Mouse (Mus musculus): ENCODE measurements around the gene Nfkb1.

The Nfkb1 gene

GRCm38 (mm10) chr3:135727339-135727738 lies 36.0 kb upstream of the Nfkb1 start:
- H3K36me3 ChIP-seq (ENCODE audit: insufficient read depth, low read length): no peaks in the 10 kb centered on the region
- TF ChIP-seq POU5F1 (IDR thresholded peaks at IDR 0.05; ENCODE audit: borderline replicate concordance, low read length) (no peak), NANOG (IDR thresholded peaks at IDR 0.05; ENCODE audit: borderline replicate concordance, low read length) (no peak), CTCF (conservative IDR thresholded peaks at IDR 0.05; ENCODE audit: low read length) (no peak)
- peaks cover 26% of the 10 kb centered on the region for H3K4me1 ChIP-seq (replicated peaks; ENCODE audit: low read depth, low read length)

GRCm38 (mm10) chr3:135726521-135727275 lies 35.4 kb upstream of the Nfkb1 start:
- H3K27me3 ChIP-seq (ENCODE audit: insufficient read depth, low read length): peaks cover 4% of the 10 kb centered on the region
- no peaks in the 10 kb centered on the region for H3K36me3 ChIP-seq (ENCODE audit: insufficient read depth, low read length)
- peaks cover 26% of the 10 kb centered on the region for H3K4me1 ChIP-seq (replicated peaks; ENCODE audit: low read depth, low read length)
- H3K4me3 ChIP-seq (replicated peaks; ENCODE audit: low read length): no peak overlapping the region
- no peaks in the 10 kb centered on the region for H3K9me3 ChIP-seq (ENCODE audit: low read length)
- TF ChIP-seq CTCF (conservative IDR thresholded peaks at IDR 0.05; ENCODE audit: low read length): no peak
- no peak for TF ChIP-seq POU5F1 (IDR thresholded peaks at IDR 0.05; ENCODE audit: borderline replicate concordance, low read length)
- no peak for TF ChIP-seq NANOG (IDR thresholded peaks at IDR 0.05; ENCODE audit: borderline replicate concordance, low read length)

More at GRCm38 (mm10) chr3:135727339-135727738, 36.0 kb upstream of the Nfkb1 start:
- peaks cover 4% of the 10 kb centered on the region for H3K27me3 ChIP-seq (ENCODE audit: insufficient read depth, low read length)
- no peaks in the 10 kb centered on the region for H3K9me3 ChIP-seq (ENCODE audit: low read length)
- no peak overlapping the region for H3K4me3 ChIP-seq (replicated peaks; ENCODE audit: low read length)

GRCm38 (mm10) chr3:135726023-135726422 lies 34.7 kb upstream of the Nfkb1 start:
- no peaks in the 10 kb centered on the region for H3K36me3 ChIP-seq (ENCODE audit: insufficient read depth, low read length)
- no peaks in the 10 kb centered on the region for H3K9me3 ChIP-seq (ENCODE audit: low read length)
- no peak for TF ChIP-seq NANOG (IDR thresholded peaks at IDR 0.05; ENCODE audit: borderline replicate concordance, low read length)
- TF ChIP-seq POU5F1 (IDR thresholded peaks at IDR 0.05; ENCODE audit: borderline replicate concordance, low read length): no peak
- TF ChIP-seq CTCF (conservative IDR thresholded peaks at IDR 0.05; ENCODE audit: low read length): no peak
- H3K4me1 ChIP-seq (replicated peaks; ENCODE audit: low read depth, low read length): peaks cover 26% of the 10 kb centered on the region
- H3K4me3 ChIP-seq (replicated peaks; ENCODE audit: low read length): peak overlapping the region; percentile 29
- H3K27me3 ChIP-seq (ENCODE audit: insufficient read depth, low read length): peaks cover 4% of the 10 kb centered on the region

- H3K4me3 ChIP-seq (replicated peaks; ENCODE audit: low read length): no peak overlapping the region
- TF ChIP-seq POU5F1 (IDR thresholded peaks at IDR 0.05; ENCODE audit: borderline replicate concordance, low read length) (no peak), NANOG (IDR thresholded peaks at IDR 0.05; ENCODE audit: borderline replicate concordance, low read length) (no peak), CTCF (conservative IDR thresholded peaks at IDR 0.05; ENCODE audit: low read length) (no peak)
- no peaks in the 10 kb centered on the region for H3K9me3 ChIP-seq (ENCODE audit: low read length)
- H3K36me3 ChIP-seq (ENCODE audit: insufficient read depth, low read length): no peaks in the 10 kb centered on the region
- H3K4me1 ChIP-seq (replicated peaks; ENCODE audit: low read depth, low read length): peaks cover 9% of the 10 kb centered on the region
- H3K27me3 ChIP-seq (ENCODE audit: insufficient read depth, low read length): no peaks in the 10 kb centered on the region
Measured at GRCm38 (mm10) chr3:135722104-135722503, 30.8 kb upstream of the Nfkb1 start.

GRCm38 (mm10) chr3:135719969-135720368 lies 28.6 kb upstream of the Nfkb1 start:
- H3K36me3 ChIP-seq (ENCODE audit: insufficient read depth, low read length): no peaks in the 10 kb centered on the region
- no peak for TF ChIP-seq NANOG (IDR thresholded peaks at IDR 0.05; ENCODE audit: borderline replicate concordance, low read length)
- TF ChIP-seq POU5F1 (IDR thresholded peaks at IDR 0.05; ENCODE audit: borderline replicate concordance, low read length): no peak
- no peak for TF ChIP-seq CTCF (conservative IDR thresholded peaks at IDR 0.05; ENCODE audit: low read length)
- H3K4me3 ChIP-seq (replicated peaks; ENCODE audit: low read length): no peak overlapping the region
- no peaks in the 10 kb centered on the region for H3K4me1 ChIP-seq (replicated peaks; ENCODE audit: low read depth, low read length)
- H3K27me3 ChIP-seq (ENCODE audit: insufficient read depth, low read length): no peaks in the 10 kb centered on the region
- no peaks in the 10 kb centered on the region for H3K9me3 ChIP-seq (ENCODE audit: low read length)

- Histone ChIP-seq H3K9me3 (ENCODE audit: low read length) (no peaks in the 10 kb centered on the region), H3K36me3 (ENCODE audit: insufficient read depth, low read length) (no peaks in the 10 kb centered on the region), H3K4me1 (replicated peaks; ENCODE audit: low read depth, low read length) (no peaks in the 10 kb centered on the region), H3K27me3 (ENCODE audit: insufficient read depth, low read length) (no peaks in the 10 kb centered on the region), H3K4me3 (replicated peaks; ENCODE audit: low read length) (no peak overlapping the region)
- TF ChIP-seq POU5F1 (IDR thresholded peaks at IDR 0.05; ENCODE audit: borderline replicate concordance, low read length) (no peak), NANOG (IDR thresholded peaks at IDR 0.05; ENCODE audit: borderline replicate concordance, low read length) (no peak), CTCF (conservative IDR thresholded peaks at IDR 0.05; ENCODE audit: low read length) (no peak)
Measured at GRCm38 (mm10) chr3:135719179-135719532, 27.8 kb upstream of the Nfkb1 start.

- Histone ChIP-seq H3K27me3 (ENCODE audit: insufficient read depth, low read length) (no peaks in the 10 kb centered on the region), H3K4me3 (replicated peaks; ENCODE audit: low read length) (no peak overlapping the region), H3K9me3 (ENCODE audit: low read length) (no peaks in the 10 kb centered on the region), H3K36me3 (ENCODE audit: insufficient read depth, low read length) (no peaks in the 10 kb centered on the region), H3K4me1 (replicated peaks; ENCODE audit: low read depth, low read length) (no peaks in the 10 kb centered on the region)
- TF ChIP-seq POU5F1 (IDR thresholded peaks at IDR 0.05; ENCODE audit: borderline replicate concordance, low read length): no peak
- no peak for TF ChIP-seq NANOG (IDR thresholded peaks at IDR 0.05; ENCODE audit: borderline replicate concordance, low read length)
- TF ChIP-seq CTCF (conservative IDR thresholded peaks at IDR 0.05; ENCODE audit: low read length): no peak
Measured at GRCm38 (mm10) chr3:135718323-135719178, 27.2 kb upstream of the Nfkb1 start.
